Comparison of ENCODE assay signal across 34 mouse cellular contexts in genomic region chr1:130963891-130964290, GRCm38 (mm10). TPM values are rescaled to one million over a fixed set of nuclear protein-coding genes. Genes with fewer than 3 reads are reported as not detected.
A peak's percentile ranks its signal among the peaks of the same experiment; 100 is the strongest.
DNase-seq lines count a peak whose midpoint lies in the region; ATAC-seq and TF ChIP-seq lines count a peak whose summit lies in the region.
"Had no signal": no experiment of that assay in that cellular context is flagged by ENCODE, and none has a peak within 500 bp of the region (broad histone marks: within the 10 kb centered on the region; RNA-seq: fewer than 3 reads in every experiment).

No protein-coding gene starts in this region.

- no peak overlapping the region for H3K4me3 ChIP-seq in heart, embryonic 11.5 days (ENCODE audit: low read depth, low read length)
- H3K4me3 ChIP-seq in lung, adult 2 months (replicated peaks; ENCODE audit: extremely low read depth, low read depth, low read length) = no peak overlapping the region
- H3K4me3 ChIP-seq: embryonic facial prominence, embryonic 12.5 days; erythroblast, embryonic 14.5 days; forebrain, embryonic 13.5 days; heart, embryonic 15.5 days; intestine, embryonic 15.5 days; limb, embryonic 12.5 days; liver, embryonic 15.5 days; myocyte had no signal

- WGBS in heart, embryonic 11.5 days (ENCODE audit: insufficient replicate concordance) = 74% methylated on average over 6 of the region's 6 CpGs
- WGBS in lung, adult 2 months = 61% methylated on average over 6 of the region's 6 CpGs

- H3K4me1 ChIP-seq in heart, embryonic 11.5 days (ENCODE audit: control insufficient read depth, insufficient read depth, low read length) = no peaks in the 10 kb centered on the region
- no peaks in the 10 kb centered on the region for H3K4me1 ChIP-seq in lung, adult 2 months (ENCODE audit: control insufficient read depth, insufficient read depth, low read length)
- H3K4me1 ChIP-seq: embryonic facial prominence, embryonic 12.5 days; forebrain, embryonic 13.5 days; heart, embryonic 15.5 days; intestine, embryonic 15.5 days; limb, embryonic 12.5 days; liver, embryonic 15.5 days had no signal

- H3K27me3 ChIP-seq in heart, embryonic 11.5 days (ENCODE audit: control insufficient read depth, insufficient read depth, low read length) = no peaks in the 10 kb centered on the region
- H3K27me3 ChIP-seq: embryonic facial prominence, embryonic 12.5 days; forebrain, embryonic 13.5 days; heart, embryonic 15.5 days; intestine, embryonic 15.5 days; limb, embryonic 12.5 days had no signal

- no peaks in the 10 kb centered on the region for H3K36me3 ChIP-seq in heart, embryonic 11.5 days (ENCODE audit: control insufficient read depth, insufficient read depth, low read length)
- H3K36me3 ChIP-seq: embryonic facial prominence, embryonic 12.5 days; heart, embryonic 15.5 days; intestine, embryonic 15.5 days; limb, embryonic 12.5 days; liver, embryonic 15.5 days had no signal

- no peaks in the 10 kb centered on the region for H3K9me3 ChIP-seq in heart, embryonic 11.5 days (replicated peaks; ENCODE audit: control insufficient read depth, low read length)
- H3K9me3 ChIP-seq: embryonic facial prominence, embryonic 12.5 days; forebrain, embryonic 13.5 days; heart, embryonic 15.5 days; intestine, embryonic 15.5 days; limb, embryonic 12.5 days; liver, embryonic 15.5 days had no signal

- peak; percentile 21 for DNase-seq in adrenal gland, adult 2 months
- DNase-seq in adrenal gland, adult (ENCODE audit: inconsistent age in 2 of 2, low spot score in 1 of 2) = no peak
- DNase-seq in heart, adult 9 months (ENCODE audit: low spot score in 2 of 2) = peak; percentile 8 to 12
- peak; percentile 24 for DNase-seq in lung, postnatal 10 days
- no peak for DNase-seq in lung, adult 2 months
- peak; percentile 29 for DNase-seq in gastrocnemius, postnatal 25 days
- no peak for DNase-seq in thymus, adult 18-20 months
- DNase-seq: adrenal gland, postnatal 25 days; cerebellum, adult 18-20 months; kidney, postnatal 4 days; layer of hippocampus, adult 9-11 months; lung, postnatal 14 days; midbrain, embryonic 14.5 days; retina, postnatal 1 day; thymus, postnatal 14 days had no signal

- no peak overlapping the region for H3K9ac ChIP-seq in heart, embryonic 11.5 days (ENCODE audit: low read depth, low read length)
- H3K9ac ChIP-seq: embryonic facial prominence, embryonic 12.5 days; forebrain, embryonic 13.5 days; heart, embryonic 15.5 days; hindbrain, embryonic 14.5 days; intestine, embryonic 15.5 days; limb, embryonic 12.5 days; liver, embryonic 15.5 days had no signal

- no peak overlapping the region for H3K27ac ChIP-seq in heart, embryonic 11.5 days (ENCODE audit: low read depth, low read length)
- H3K27ac ChIP-seq: embryonic facial prominence, embryonic 12.5 days; forebrain, embryonic 13.5 days; heart, embryonic 15.5 days; hindbrain, embryonic 14.5 days; intestine, embryonic 15.5 days; limb, embryonic 12.5 days; liver, embryonic 15.5 days had no signal

- no peak for TF ChIP-seq CTCF in lung, adult 2 months (IDR thresholded peaks at IDR 0.05; ENCODE audit: insufficient read depth, low read length)

- TF ChIP-seq POLR2A in lung, adult 2 months (IDR thresholded peaks at IDR 0.05; ENCODE audit: borderline replicate concordance, extremely low read depth, low read depth, low read length) = no peak

- H3K4me2 ChIP-seq in heart, embryonic 11.5 days = no peak overlapping the region
- H3K4me2 ChIP-seq: embryonic facial prominence, embryonic 12.5 days; forebrain, embryonic 13.5 days; heart, embryonic 15.5 days; hindbrain, embryonic 14.5 days; intestine, embryonic 15.5 days; limb, embryonic 12.5 days; liver, embryonic 15.5 days had no signal

- no peak for ATAC-seq in heart, embryonic 11.5 days (replicated peaks; ENCODE audit: insufficient number of reproducible peaks, low FRiP score, low TSS enrichment)
- ATAC-seq: activated CD4-positive, CD25-positive, alpha-beta regulatory T cell, adult 4 months; CD4-positive, CD25-positive, alpha-beta regulatory T cell, adult 4 months; forebrain, embryonic 13.5 days; intestine, embryonic 15.5 days had no signal

RNA-seq across cellular contexts. Expression of gene Il19, which starts 24.0 kb away (rescaled TPM):
- total RNA-seq in adrenal gland, adult 2 months (2021) = not detected
- polyA plus RNA-seq in adrenal gland, adult 2 months (2012; rRNA removed) = not detected in 2 replicates
- not detected in 2 replicates for polyA plus RNA-seq in heart, embryonic 11.5 days (2014; fragmentation: Nextera tagmentation; extraction: Ambion mirVana)
- not detected in 2 replicates for polyA plus RNA-seq in lung, adult 2 months (2012; rRNA removed)
- not detected for total RNA-seq in gastrocnemius, postnatal 25 days (2021)
- total RNA-seq: adrenal gland, postnatal 25 days; gastrocnemius, postnatal 4 days; left cerebral cortex, adult 8-10 months; megakaryocyte, adult 5-6 weeks had no signal
- polyA plus RNA-seq: activated CD4-positive, CD25-positive, alpha-beta regulatory T cell, adult 4 months; CD4-positive, CD25-positive, alpha-beta regulatory T cell, adult 4 months; erythroblast, embryonic 14.5 days; forebrain, embryonic 13.5 days; frontal cortex, adult 2 months; heart, embryonic 15.5 days; hindbrain, embryonic 14.5 days; limb, embryonic 12.5 days; liver, embryonic 15.5 days; midbrain, embryonic 14.5 days; neural tube, embryonic 14.5 days had no signal

RNA-seq across cellular contexts. Expression of gene Il20, which starts 52.6 kb away (rescaled TPM):
- not detected for total RNA-seq in adrenal gland, adult 2 months (2021)
- polyA plus RNA-seq in adrenal gland, adult 2 months (2012; rRNA removed) = not detected in 2 replicates
- polyA plus RNA-seq in heart, embryonic 11.5 days (2014; fragmentation: Nextera tagmentation; extraction: Ambion mirVana) = not detected in 2 replicates
- not detected in 2 replicates for polyA plus RNA-seq in lung, adult 2 months (2012; rRNA removed)
- total RNA-seq in gastrocnemius, postnatal 25 days (2021) = not detected
- total RNA-seq: adrenal gland, postnatal 25 days; ES-E14; gastrocnemius, postnatal 4 days; left cerebral cortex, adult 8-10 months; megakaryocyte, adult 5-6 weeks had no signal
- polyA plus RNA-seq: activated CD4-positive, CD25-positive, alpha-beta regulatory T cell, adult 4 months; CD4-positive, CD25-positive, alpha-beta regulatory T cell, adult 4 months; embryonic facial prominence, embryonic 12.5 days; erythroblast, embryonic 14.5 days; forebrain, embryonic 13.5 days; frontal cortex, adult 2 months; heart, embryonic 15.5 days; hindbrain, embryonic 14.5 days; intestine, embryonic 15.5 days; kidney, embryonic 14.5 days; limb, embryonic 12.5 days; liver, embryonic 15.5 days; midbrain, embryonic 14.5 days; myocyte; neural tube, embryonic 14.5 days had no signal

RNA-seq across cellular contexts. Expression of gene Il10, which starts 55.8 kb away (rescaled TPM):
- not detected for total RNA-seq in adrenal gland, adult 2 months (2021)
- not detected in 2 replicates for polyA plus RNA-seq in adrenal gland, adult 2 months (2012; rRNA removed)
- not detected in 2 replicates for polyA plus RNA-seq in heart, embryonic 11.5 days (2014; fragmentation: Nextera tagmentation; extraction: Ambion mirVana)
- polyA plus RNA-seq in lung, adult 2 months (2012; rRNA removed) = 0.08 TPM in 1 of 2 replicates, not detected in the other
- total RNA-seq in gastrocnemius, postnatal 25 days (2021) = not detected
- total RNA-seq: adrenal gland, postnatal 25 days; gastrocnemius, postnatal 4 days; left cerebral cortex, adult 8-10 months; megakaryocyte, adult 5-6 weeks had no signal
- polyA plus RNA-seq: embryonic facial prominence, embryonic 12.5 days; erythroblast, embryonic 14.5 days; forebrain, embryonic 13.5 days; frontal cortex, adult 2 months; heart, embryonic 15.5 days; hindbrain, embryonic 14.5 days; intestine, embryonic 15.5 days; kidney, embryonic 14.5 days; liver, embryonic 15.5 days; midbrain, embryonic 14.5 days; myocyte; neural tube, embryonic 14.5 days had no signal

Comparison
In these comparisons a context has a peak if more than half of its experiments do, and no peak if none do; other contexts are left out.
1. DNase-seq: peak in adrenal gland, adult 2 months (single experiment), heart, adult 9 months (2 of 2), lung, postnatal 10 days (single experiment) and gastrocnemius, postnatal 25 days (single experiment); none in adrenal gland, adult (0 of 2), lung, adult 2 months (single experiment) and thymus, adult 18-20 months (0 of 2).